Mouse (Mus musculus) 416B (cell line): ENCODE data around the gene 4921539E11Rik.

Source experiments
- DNase-seq: peaks from one replicate; pipeline ENCODE4 v3.0.0; 2011; ENCODE audit warnings: low read depth

4921539E11Rik gene

GRCm38 (mm10) chr4:103232156-103232555 lies 58.5 kb downstream of the 4921539E11Rik start:
- no peak for DNase-seq

- no peak for DNase-seq
Observed at GRCm38 (mm10) chr4:103222854-103223253, 67.8 kb downstream of the 4921539E11Rik start.

GRCm38 (mm10) chr4:103221789-103222188 lies 68.9 kb downstream of the 4921539E11Rik start:
- DNase-seq: no peak

- DNase-seq: no peak
Observed at GRCm38 (mm10) chr4:103219011-103219410, 71.7 kb downstream of the 4921539E11Rik start.

GRCm38 (mm10) chr4:103216046-103216445 lies 74.6 kb downstream of the 4921539E11Rik start:
- peak; percentile 16 for DNase-seq

- peak; percentile 74 for DNase-seq
Observed at GRCm38 (mm10) chr4:103214925-103215820, 75.5 kb downstream of the 4921539E11Rik start, which contains the start of gene Slc35d1. Slc35d1 (minus strand) TSS chr4:103215164.

- peak; percentile 57 for DNase-seq
Observed at GRCm38 (mm10) chr4:103214498-103214924, 76.2 kb downstream of the 4921539E11Rik start.

- peak; percentile 21 for DNase-seq
Observed at GRCm38 (mm10) chr4:103213859-103214497, 76.7 kb downstream of the 4921539E11Rik start.

GRCm38 (mm10) chr4:103208553-103208952 lies 82.1 kb downstream of the 4921539E11Rik start:
- peak; percentile 56 for DNase-seq

GRCm38 (mm10) chr4:103203646-103204045 lies 87.0 kb downstream of the 4921539E11Rik start:
- DNase-seq: no peak

GRCm38 (mm10) chr4:103200046-103200445 lies 90.6 kb downstream of the 4921539E11Rik start:
- no peak for DNase-seq

- DNase-seq: no peak
Observed at GRCm38 (mm10) chr4:103199086-103199485, 91.6 kb downstream of the 4921539E11Rik start.

GRCm38 (mm10) chr4:103197401-103197800 lies 93.3 kb downstream of the 4921539E11Rik start:
- peak; percentile 22 for DNase-seq

- DNase-seq: peak; percentile 20
Observed at GRCm38 (mm10) chr4:103192421-103192820, 98.2 kb downstream of the 4921539E11Rik start.

GRCm38 (mm10) chr4:103188786-103189640 lies 101.7 kb downstream of the 4921539E11Rik start:
- DNase-seq: no peak
